Mouse (Mus musculus) megakaryocyte progenitor cell, adult 5-6 weeks (primary cell): ENCODE results near the gene 1810024B03Rik. TPM values are rescaled to one million over a fixed set of nuclear protein-coding genes. Genes with fewer than 3 reads are reported as not detected.

ENCODE experiments used
- ATAC-seq: replicated peaks from 2 replicates; pipeline ENCODE4 v1.8.0; 2016; ENCODE audit warnings: mild to moderate bottlenecking, moderate TSS enrichment, inconsistent platforms; ENCODE audit not compliant: poor library complexity
- total RNA-seq, 2 experiments: library from RNA; stranded (forward) in 1 of 2; stranded (reverse) in 1 of 2; fragments of 157-497, 149-512 nt in 1 of 2; fragments of 200-1000 nt in 1 of 2; gene quantifications; 2 replicates each; pipeline versions ENCODE4 v1.2.3 to v1.2.4; 2015 to 2017

Gene 1810024B03Rik
- total RNA-seq, 2 experiments from 2014 or later: 2.4 to 3.6 TPM

DNA sequence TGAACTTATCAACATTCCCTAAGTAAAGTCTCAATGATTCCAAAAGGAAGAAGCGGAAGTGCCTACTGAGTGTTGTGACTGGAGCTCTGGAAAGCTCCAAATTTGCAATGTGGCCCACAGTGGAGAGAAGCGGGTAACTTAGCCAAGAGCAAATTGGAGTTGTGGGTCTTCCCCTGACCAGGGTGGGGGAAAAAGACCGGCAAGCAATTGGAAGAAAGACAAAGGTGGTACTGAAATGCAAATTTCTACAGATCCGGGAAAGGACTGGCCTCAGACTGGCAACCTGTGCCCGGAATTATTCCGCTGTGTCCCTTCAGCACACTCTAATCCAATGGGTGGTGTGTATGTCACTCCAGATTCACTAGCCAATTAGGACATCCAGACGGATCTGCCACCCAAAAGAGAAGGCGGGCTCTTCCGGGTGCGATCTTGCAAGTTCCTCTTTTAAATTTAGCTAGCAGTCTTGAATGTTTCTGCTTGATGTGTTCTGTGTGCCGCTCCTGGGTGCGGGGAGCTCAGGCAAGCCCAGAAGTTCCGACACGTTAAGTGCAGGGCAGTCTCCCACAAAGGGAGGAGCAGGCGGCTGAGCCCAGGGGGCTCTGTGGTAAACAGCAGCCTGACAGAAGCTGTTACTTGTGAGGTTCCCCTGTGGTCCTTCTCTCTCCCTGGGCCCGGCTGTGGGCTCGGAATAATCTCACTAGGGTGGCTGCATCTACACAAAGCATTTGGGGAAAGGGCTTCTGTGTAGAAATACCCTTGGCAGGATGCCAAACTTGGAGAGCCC lies 25.3 kb downstream of the 1810024B03Rik start:
- ATAC-seq: peak; percentile 100

- ATAC-seq: peak; percentile 77
These were observed 41.8 kb downstream of the 1810024B03Rik start for GRCm38 (mm10) chr2:127166261-127166660.

DNA sequence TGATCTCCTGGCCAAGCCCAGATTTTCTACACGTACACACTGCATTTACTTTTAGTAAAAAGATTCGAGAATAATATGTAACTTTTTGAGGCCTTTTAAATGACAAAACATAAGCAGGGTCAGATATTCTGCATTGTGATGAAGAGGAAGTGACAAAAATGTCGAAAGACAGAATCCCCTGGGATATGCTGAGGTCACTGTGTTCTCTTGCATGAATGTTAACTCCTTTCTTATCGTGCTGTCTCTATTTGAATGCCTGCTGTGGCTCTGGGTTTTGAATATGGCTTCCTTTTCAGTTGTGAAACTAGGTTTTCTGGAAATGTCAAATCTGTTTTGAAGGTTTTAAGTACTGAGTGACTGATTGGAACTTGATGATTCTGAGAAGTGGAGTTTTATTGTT lies 42.4 kb downstream of the 1810024B03Rik start:
- no peak for ATAC-seq

DNA sequence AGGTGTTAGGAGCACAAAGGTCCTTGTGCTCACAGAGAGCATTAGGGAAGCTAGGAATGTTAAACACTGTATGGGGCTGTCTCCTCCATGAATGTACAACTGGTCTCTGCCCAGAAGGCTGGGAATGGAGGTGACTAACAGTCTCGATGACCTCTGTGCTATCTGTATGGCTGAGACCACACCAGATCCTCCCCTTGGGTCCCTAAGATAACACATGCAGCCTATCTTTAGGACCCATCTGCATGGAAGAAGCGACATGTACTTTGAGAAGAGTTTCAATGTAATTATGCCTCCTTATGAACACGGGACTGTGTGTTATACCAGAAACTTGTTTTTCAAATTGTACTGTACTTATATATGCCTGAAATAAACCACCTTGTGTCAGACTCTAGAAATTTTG lies 62.4 kb downstream of the 1810024B03Rik start:
- ATAC-seq: no peak

DNA sequence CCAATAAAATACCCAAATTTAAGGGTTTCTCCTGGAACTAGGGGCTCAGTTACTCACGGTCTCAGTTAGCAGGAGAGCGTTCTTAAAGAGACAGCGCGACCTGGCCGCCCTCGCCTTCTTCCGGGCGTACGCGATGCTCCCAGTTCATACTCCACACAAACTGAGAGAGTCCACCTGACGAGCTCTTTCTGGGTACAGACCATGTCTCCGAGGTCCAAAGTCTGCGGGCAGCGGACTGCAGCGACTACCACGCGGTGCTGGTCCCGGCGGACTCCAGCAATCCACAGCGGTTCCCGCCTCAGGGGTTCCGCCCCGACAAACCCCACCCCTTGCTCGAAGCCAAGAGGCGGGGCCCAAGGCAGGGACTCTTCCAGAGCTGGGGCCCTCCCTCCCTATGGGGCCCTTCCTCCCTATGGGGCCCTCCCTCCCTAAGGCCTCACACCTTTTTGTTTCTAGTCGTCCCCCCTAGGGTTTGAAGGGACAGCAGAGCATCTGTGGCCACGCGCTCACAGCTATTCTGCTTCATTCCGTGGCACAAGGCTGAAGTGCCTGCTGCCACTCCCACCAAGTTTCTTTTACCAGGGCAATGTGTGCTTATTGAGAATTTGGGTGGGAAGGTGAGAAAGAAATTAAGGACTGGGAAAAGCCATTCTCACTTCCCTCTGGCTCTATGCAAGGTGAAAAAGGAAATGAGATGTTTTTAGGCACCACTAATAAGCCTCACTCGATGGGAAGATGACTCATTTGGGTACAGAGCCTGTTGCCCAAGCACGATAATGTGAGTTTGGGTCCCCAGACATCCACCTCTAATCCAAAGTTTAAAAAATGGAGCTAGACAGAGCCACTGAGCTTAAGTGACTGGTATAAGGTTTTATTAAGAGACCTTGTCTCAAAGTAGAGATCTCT lies 64.7 kb downstream of the 1810024B03Rik start, which contains the start of gene Itpripl1:
TSS of gene Itpripl1 (minus strand) at position 285 of the 906 bp plus-strand sequence.
- peak; percentile 94 for ATAC-seq

DNA sequence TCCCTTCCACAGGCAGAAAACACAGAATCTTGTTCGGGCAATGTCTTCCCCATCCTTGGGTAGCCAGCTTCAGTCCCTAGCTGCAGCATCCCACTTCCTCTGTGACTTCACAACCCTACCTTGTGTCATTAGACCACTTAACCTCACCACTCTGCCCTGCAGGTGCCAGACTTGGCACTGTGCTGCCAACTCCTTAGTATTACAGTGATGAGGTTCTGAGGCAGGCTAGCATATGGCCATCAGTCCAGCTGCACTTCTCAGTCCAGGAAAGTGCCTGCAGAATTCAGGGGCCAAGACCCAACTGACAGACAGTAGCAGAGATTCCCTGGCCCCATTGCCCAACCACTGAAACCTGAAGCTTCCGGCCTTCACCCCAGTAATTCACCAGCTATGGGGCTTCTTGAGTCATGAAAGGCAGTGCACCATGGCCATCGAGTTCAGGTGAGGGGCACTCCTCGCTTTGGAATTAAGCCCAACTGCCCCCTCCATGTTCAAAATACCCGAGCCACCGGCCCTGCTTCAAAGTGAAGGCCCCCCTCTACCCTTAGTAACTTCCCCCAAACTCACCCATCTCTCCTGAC lies 65.4 kb downstream of the 1810024B03Rik start:
- no peak; the same call in 1 of the 2 replicates for ATAC-seq

DNA sequence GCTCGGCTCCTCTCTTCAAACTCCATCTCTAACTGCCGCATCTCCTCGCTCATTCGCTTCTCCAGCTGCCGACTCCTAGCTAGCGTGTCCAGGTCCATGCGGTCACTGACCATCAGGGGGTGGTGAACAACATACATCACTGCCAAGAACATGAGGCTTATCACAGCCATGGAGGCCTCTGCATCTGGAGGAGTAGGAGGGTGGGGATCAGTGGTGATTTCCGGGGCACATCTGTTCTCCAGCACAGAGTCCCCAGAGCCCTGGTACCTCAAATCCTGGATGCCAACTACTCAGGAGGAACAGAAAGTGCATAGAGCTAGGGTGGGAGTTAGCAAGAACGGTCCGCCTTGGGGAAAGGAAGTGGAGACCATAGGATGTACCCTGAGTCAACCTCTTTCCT lies 66.0 kb downstream of the 1810024B03Rik start:
- ATAC-seq: peak; percentile 12; the same call in 1 of the 2 replicates

DNA sequence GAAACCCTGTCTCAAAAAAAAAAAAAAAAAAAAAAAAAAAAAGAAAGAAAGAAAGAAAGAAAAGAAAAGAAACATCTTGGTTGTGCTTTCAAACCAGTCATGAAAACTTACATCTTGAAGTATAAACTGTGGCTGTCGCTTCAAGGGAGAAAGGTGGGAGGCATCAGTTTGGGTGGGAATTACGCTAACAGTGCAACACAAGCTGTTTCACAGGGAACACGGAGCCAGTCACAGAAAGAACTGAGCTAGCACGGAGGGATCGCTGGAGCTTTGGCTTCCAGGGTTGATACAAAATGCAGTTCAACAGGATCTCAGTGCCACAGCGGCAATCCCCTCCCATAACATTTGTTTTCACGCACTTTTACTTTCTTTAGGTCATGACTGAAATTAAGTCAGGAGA lies 68.1 kb downstream of the 1810024B03Rik start:
- ATAC-seq: no peak

DNA sequence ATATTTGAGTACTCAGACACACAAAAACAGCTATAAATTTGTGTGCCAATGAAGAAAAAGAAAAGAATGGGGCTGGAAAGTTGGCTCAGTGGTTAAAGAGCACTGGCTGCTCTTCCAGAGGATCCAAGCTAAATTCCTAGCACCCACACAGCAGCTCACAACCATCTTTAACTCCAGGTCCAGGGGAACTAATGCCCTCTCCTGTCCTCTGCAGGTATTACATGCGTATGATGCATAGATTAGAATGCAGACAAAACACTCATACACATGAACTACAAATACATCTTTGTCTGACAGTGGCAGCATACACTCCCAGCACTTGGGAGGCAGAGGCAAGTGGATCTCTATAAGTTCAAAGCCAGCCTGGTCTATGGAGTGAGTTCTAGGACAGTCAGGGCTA lies 68.5 kb downstream of the 1810024B03Rik start:
- ATAC-seq: no peak

DNA sequence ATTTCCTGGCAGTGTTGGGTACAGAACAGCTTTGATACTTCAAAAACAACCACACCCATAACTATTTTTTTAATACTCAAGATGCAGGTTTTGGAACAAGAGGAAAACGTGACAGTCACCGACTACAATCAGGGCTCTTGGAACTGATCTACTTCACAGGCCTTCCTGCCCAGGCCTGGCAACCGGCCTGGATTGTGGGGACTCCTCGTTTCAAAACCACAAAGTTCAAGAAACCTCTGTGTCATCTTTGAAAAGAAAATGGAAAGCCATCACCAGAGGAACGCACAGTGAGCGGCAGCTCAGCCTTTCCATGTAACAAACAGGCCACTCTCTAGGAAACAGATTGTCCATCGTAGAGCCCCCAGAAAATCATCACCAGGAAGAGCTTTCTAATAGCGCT lies 69.0 kb downstream of the 1810024B03Rik start:
- ATAC-seq: no peak

GRCm38 (mm10) chr2:127138449-127138848 lies 69.6 kb downstream of the 1810024B03Rik start:
- ATAC-seq: no peak

GRCm38 (mm10) chr2:127137838-127138420 lies 70.2 kb downstream of the 1810024B03Rik start:
- ATAC-seq: no peak

DNA sequence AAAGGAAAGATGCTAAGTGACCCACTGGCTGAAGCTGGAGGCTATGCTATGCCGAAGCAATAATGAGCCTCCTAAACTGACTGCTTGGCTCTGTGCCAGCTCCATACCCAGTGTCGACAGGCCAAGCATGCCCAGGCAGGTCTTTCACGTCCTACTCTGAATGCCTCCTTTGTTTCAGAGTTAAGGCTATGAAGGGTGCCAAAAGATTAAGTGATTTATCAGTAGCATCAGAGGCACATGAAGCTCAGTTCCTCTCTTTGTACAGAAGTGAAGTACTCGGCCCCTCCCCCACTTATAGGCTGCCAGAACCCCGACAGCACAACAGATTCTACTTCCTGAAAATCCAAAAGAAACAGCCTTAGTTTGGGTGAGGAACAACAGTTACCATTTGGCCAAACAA lies 71.1 kb downstream of the 1810024B03Rik start:
- ATAC-seq: peak; percentile 40

Other genes with a start within 250 kb of the 1810024B03Rik start
- gene Ap4e1, start 199.6 kb downstream of the 1810024B03Rik start, total RNA-seq (2015): 8.3 and 10.6 TPM in 2 replicates
- gene Ap4e1, start 199.6 kb downstream of the 1810024B03Rik start, total RNA-seq (2017): 17.1 and 20.6 TPM in 2 replicates
- 37.0 and 38.7 TPM in 2 replicates for gene Blvra, start 137.6 kb downstream of the 1810024B03Rik start, total RNA-seq (2015)
- gene Blvra, start 137.6 kb downstream of the 1810024B03Rik start, total RNA-seq (2017): 30.9 and 42.2 TPM in 2 replicates
- 49.5 and 53.5 TPM in 2 replicates for gene Ncaph, start 74.3 kb downstream of the 1810024B03Rik start, total RNA-seq (2015)
- gene Ncaph, start 74.3 kb downstream of the 1810024B03Rik start, total RNA-seq (2017): 57.3 and 58.7 TPM in 2 replicates
- gene Itpripl1, start 64.8 kb downstream of the 1810024B03Rik start, total RNA-seq (2015): 17.5 and 18.7 TPM in 2 replicates
- 20.4 and 23.3 TPM in 2 replicates for gene Itpripl1, start 64.8 kb downstream of the 1810024B03Rik start, total RNA-seq (2017)
- 57.5 and 62.1 TPM in 2 replicates for gene Snrnp200, start 106 bp upstream of the 1810024B03Rik start, total RNA-seq (2015)
- gene Snrnp200, start 106 bp upstream of the 1810024B03Rik start, total RNA-seq (2017): 146 and 186 TPM in 2 replicates
- gene Ciao1, start 39.5 kb upstream of the 1810024B03Rik start, total RNA-seq (2015): 29.8 and 36.6 TPM in 2 replicates
- 21.8 and 30.3 TPM in 2 replicates for gene Ciao1, start 39.5 kb upstream of the 1810024B03Rik start, total RNA-seq (2017)
- gene Tmem127, start 39.6 kb upstream of the 1810024B03Rik start, total RNA-seq (2015): 8.8 and 14.8 TPM in 2 replicates
- 27.0 and 28.1 TPM in 2 replicates for gene Tmem127, start 39.6 kb upstream of the 1810024B03Rik start, total RNA-seq (2017)
- 69.5 and 79.9 TPM in 2 replicates for gene Stard7, start 61.9 kb upstream of the 1810024B03Rik start, total RNA-seq (2015)
- gene Stard7, start 61.9 kb upstream of the 1810024B03Rik start, total RNA-seq (2017): 134 and 138 TPM in 2 replicates
- 76.0 and 76.5 TPM in 2 replicates for gene Dusp2, start 127.9 kb upstream of the 1810024B03Rik start, total RNA-seq (2015)
- 83.2 and 90.0 TPM in 2 replicates for gene Dusp2, start 127.9 kb upstream of the 1810024B03Rik start, total RNA-seq (2017)
- 0.15 and 0.30 TPM in 2 replicates for gene Astl, start 130.4 kb upstream of the 1810024B03Rik start, total RNA-seq (2015)
- gene Astl, start 130.4 kb upstream of the 1810024B03Rik start, total RNA-seq (2017): 0.24 TPM in 1 of 2 replicates, not detected in the other
- gene Adra2b, start 154.9 kb upstream of the 1810024B03Rik start, total RNA-seq (2015): not detected in 2 replicates
- gene Adra2b, start 154.9 kb upstream of the 1810024B03Rik start, total RNA-seq (2017): not detected in 2 replicates
- not detected in 2 replicates for gene Gpat2, start 216.9 kb upstream of the 1810024B03Rik start, total RNA-seq (2015)
- gene Gpat2, start 216.9 kb upstream of the 1810024B03Rik start, total RNA-seq (2017): 0.12 TPM in 1 of 2 replicates, not detected in the other
- 23.5 and 23.7 TPM in 2 replicates for gene Fahd2a, start 236.3 kb upstream of the 1810024B03Rik start, total RNA-seq (2015)
- 5.7 and 6.9 TPM in 2 replicates for gene Fahd2a, start 236.3 kb upstream of the 1810024B03Rik start, total RNA-seq (2017)